Mouse (Mus musculus): ENCODE results near the gene Pcbp3.
A peak's percentile ranks its signal among the peaks of the same experiment; 100 is the strongest.

Gene Pcbp3

GRCm38 (mm10) chr10:76844901-76845300 is 116.8 kb downstream of the Pcbp3 start:
- DNase-seq (ENCODE audit: low spot score in 2 of 2) = no peak

GRCm38 (mm10) chr10:76844365-76844764 is 117.3 kb downstream of the Pcbp3 start:
- no peak for DNase-seq (ENCODE audit: low spot score in 2 of 2)

- DNase-seq (ENCODE audit: low spot score in 2 of 2) = no peak
Measured at GRCm38 (mm10) chr10:76842087-76842486, 119.6 kb downstream of the Pcbp3 start.

- no peak for DNase-seq (ENCODE audit: low spot score in 2 of 2)
Measured at GRCm38 (mm10) chr10:76841220-76841619, 120.5 kb downstream of the Pcbp3 start.

GRCm38 (mm10) chr10:76840566-76840965 is 121.1 kb downstream of the Pcbp3 start:
- DNase-seq (ENCODE audit: low spot score in 2 of 2) = no peak

GRCm38 (mm10) chr10:76835497-76836357 is 126.0 kb downstream of the Pcbp3 start:
- peak in 1 of 2 experiments; percentile 89 for DNase-seq (ENCODE audit: low spot score in 2 of 2)

GRCm38 (mm10) chr10:76832841-76833240 is 128.8 kb downstream of the Pcbp3 start:
- no peak for DNase-seq (ENCODE audit: low spot score in 2 of 2)

- DNase-seq (ENCODE audit: low spot score in 2 of 2) = no peak
Measured at GRCm38 (mm10) chr10:76831915-76832314, 129.8 kb downstream of the Pcbp3 start.

- DNase-seq (ENCODE audit: low spot score in 2 of 2) = no peak
Measured at GRCm38 (mm10) chr10:76831151-76831550, 130.5 kb downstream of the Pcbp3 start.

GRCm38 (mm10) chr10:76828936-76829335 is 132.8 kb downstream of the Pcbp3 start:
- no peak for DNase-seq (ENCODE audit: low spot score in 2 of 2)

- no peak for DNase-seq (ENCODE audit: low spot score in 2 of 2)
Measured at GRCm38 (mm10) chr10:76822698-76823097, 139.0 kb downstream of the Pcbp3 start.

GRCm38 (mm10) chr10:76819321-76819720 is 142.4 kb downstream of the Pcbp3 start:
- DNase-seq (ENCODE audit: low spot score in 2 of 2) = no peak

GRCm38 (mm10) chr10:76818337-76818736 is 143.3 kb downstream of the Pcbp3 start:
- DNase-seq (ENCODE audit: low spot score in 2 of 2) = no peak

- DNase-seq (ENCODE audit: low spot score in 2 of 2) = no peak
Measured at GRCm38 (mm10) chr10:76816930-76817329, 144.8 kb downstream of the Pcbp3 start.

- DNase-seq (ENCODE audit: low spot score in 2 of 2) = no peak
Measured at GRCm38 (mm10) chr10:76816436-76816835, 145.3 kb downstream of the Pcbp3 start.

- no peak for DNase-seq (ENCODE audit: low spot score in 2 of 2)
Measured at GRCm38 (mm10) chr10:76815481-76815880, 146.2 kb downstream of the Pcbp3 start.

- no peak for DNase-seq (ENCODE audit: low spot score in 2 of 2)
Measured at GRCm38 (mm10) chr10:76814811-76815210, 146.9 kb downstream of the Pcbp3 start.

GRCm38 (mm10) chr10:76809916-76810660 is 151.6 kb downstream of the Pcbp3 start:
- no peak for DNase-seq (ENCODE audit: low spot score in 2 of 2)

GRCm38 (mm10) chr10:76809439-76809838 is 152.2 kb downstream of the Pcbp3 start:
- no peak for DNase-seq (ENCODE audit: low spot score in 2 of 2)

GRCm38 (mm10) chr10:76808446-76809400 is 153.0 kb downstream of the Pcbp3 start:
- no peak for DNase-seq (ENCODE audit: low spot score in 2 of 2)

GRCm38 (mm10) chr10:76802500-76802885 is 159.2 kb downstream of the Pcbp3 start:
- DNase-seq (ENCODE audit: low spot score in 2 of 2) = no peak
